Mouse (Mus musculus): ENCODE data around the gene Mast4. TPM values are rescaled to one million over a fixed set of nuclear protein-coding genes. Genes with fewer than 3 reads are reported as not detected.

Mast4 gene
- total RNA-seq (2012; rRNA removed) (2.7 and 3.6 TPM in 2 replicates), polyA plus RNA-seq (2012; ENCODE audit: insufficient read depth in 1 of 2, insufficient read length in 2 of 2, low read depth in 1 of 2, low replicate concordance in 2 of 2, missing spikeins in 1 of 2) (1 to 10 TPM in 1 of 2 experiments, not detected in 1; 7.0 TPM)

GRCm38 (mm10) chr13:103334392-103334686 lies at the start of gene Mast4:
Gene Mast4, minus strand, starts transcription at chr13:103334497.
- DNase-seq (ENCODE audit: low read depth, low spot score) = no peak

GRCm38 (mm10) chr13:103374495-103374894 lies 40.2 kb upstream of the Mast4 start:
- no peaks in the 10 kb centered on the region for H3K36me3 ChIP-seq (ENCODE audit: control insufficient read depth in 1 of 2, insufficient read depth in 2 of 2, low read length in 2 of 2)
- H3K27ac ChIP-seq (ENCODE audit: control insufficient read depth, low read depth, low read length) = no peak overlapping the region
- no peak overlapping the region for H3K4me3 ChIP-seq (ENCODE audit: control insufficient read depth in 1 of 2, insufficient read depth in 1 of 2, low read depth in 2 of 2, low read length in 2 of 2)
- H3K79me2 ChIP-seq (ENCODE audit: control insufficient read depth, insufficient read depth, low read length, poor library complexity) = no peaks in the 10 kb centered on the region
- no peak for DNase-seq (ENCODE audit: low read depth, low spot score)
- H3K27me3 ChIP-seq (ENCODE audit: control insufficient read depth in 1 of 2, insufficient read depth in 2 of 2, low read length in 2 of 2) = no peaks in the 10 kb centered on the region
- H3K9ac ChIP-seq (ENCODE audit: control insufficient read depth, low read depth, low read length, poor library complexity, severe bottlenecking) = no peak overlapping the region
- TF ChIP-seq CHD1 (IDR thresholded peaks at IDR 0.05; ENCODE audit: low read depth, low read length) (no peak), TBP (IDR thresholded peaks at IDR 0.05; ENCODE audit: low read depth, low read length) (no peak), RAD21 (IDR thresholded peaks at IDR 0.05; ENCODE audit: low read depth, low read length) (no peak), ZMIZ1 (IDR thresholded peaks at IDR 0.05; ENCODE audit: low read depth, low read length) (no peak)
- no peaks in the 10 kb centered on the region for H3K9me3 ChIP-seq (replicated peaks; ENCODE audit: insufficient read depth, low read length)
- H3K4me1 ChIP-seq (ENCODE audit: control insufficient read depth in 1 of 2, insufficient read depth in 2 of 2, low read length in 2 of 2) = no peaks in the 10 kb centered on the region

More at GRCm38 (mm10) chr13:103334392-103334686, at the start of gene Mast4:
- no peaks in the 10 kb centered on the region for H3K79me2 ChIP-seq (ENCODE audit: control insufficient read depth, insufficient read depth, low read length, poor library complexity)
- H3K27ac ChIP-seq (ENCODE audit: control insufficient read depth, low read depth, low read length) = no peak within 1 kb of the TSS
- H3K4me3 ChIP-seq (ENCODE audit: control insufficient read depth in 1 of 2, insufficient read depth in 1 of 2, low read depth in 2 of 2, low read length in 2 of 2) = no peak within 1 kb of the TSS
- H3K36me3 ChIP-seq (ENCODE audit: control insufficient read depth in 1 of 2, insufficient read depth in 2 of 2, low read length in 2 of 2) = no peaks in the 10 kb centered on the region
- H3K4me1 ChIP-seq (ENCODE audit: control insufficient read depth in 1 of 2, insufficient read depth in 2 of 2, low read length in 2 of 2) = no peaks in the 10 kb centered on the region
- no peak within 1 kb of the TSS for H3K9ac ChIP-seq (ENCODE audit: control insufficient read depth, low read depth, low read length, poor library complexity, severe bottlenecking)
- H3K9me3 ChIP-seq (replicated peaks; ENCODE audit: insufficient read depth, low read length) = no peaks in the 10 kb centered on the region
- no peak for TF ChIP-seq POLR2AphosphoS5 (IDR thresholded peaks at IDR 0.05; ENCODE audit: borderline replicate concordance, low read depth, low read length)
- TF ChIP-seq BHLHE40 (IDR thresholded peaks at IDR 0.05; ENCODE audit: borderline replicate concordance, low read depth, low read length) = no peak
- no peak for TF ChIP-seq GATA1 (IDR thresholded peaks at IDR 0.05; ENCODE audit: low read depth, low read length)
- TF ChIP-seq MEF2A (IDR thresholded peaks at IDR 0.05; ENCODE audit: extremely low read depth, insufficient replicate concordance, low read depth, low read length, poor library complexity, severe bottlenecking) = no peak
- no peak for TF ChIP-seq ZKSCAN1 (IDR thresholded peaks at IDR 0.05; ENCODE audit: low read depth, low read length)
- TF ChIP-seq ZMIZ1 (IDR thresholded peaks at IDR 0.05; ENCODE audit: low read depth, low read length) = no peak
- TF ChIP-seq SMC3 (IDR thresholded peaks at IDR 0.05; ENCODE audit: low read depth, low read length) = no peak
- TF ChIP-seq MYB (IDR thresholded peaks at IDR 0.05; ENCODE audit: low read depth, low read length) = no peak
- no peak for TF ChIP-seq NELFE (IDR thresholded peaks at IDR 0.05; ENCODE audit: low read depth, low read length)
- no peak for TF ChIP-seq USF1 (IDR thresholded peaks at IDR 0.05; ENCODE audit: low read depth, low read length)
- TF ChIP-seq MAX (IDR thresholded peaks at IDR 0.05; ENCODE audit: low read length) = no peak
- no peak for TF ChIP-seq JUND (IDR thresholded peaks at IDR 0.05; ENCODE audit: low read depth, low read length)
- TF ChIP-seq MAZ (IDR thresholded peaks at IDR 0.05; ENCODE audit: low read depth, low read length) = no peak
- TF ChIP-seq POLR2A (IDR thresholded peaks at IDR 0.05; ENCODE audit: control insufficient read depth in 1 of 2, insufficient read depth in 1 of 2, low read depth in 1 of 2, low read length in 2 of 2, poor library complexity in 1 of 2) = no peak
- H3K27me3 ChIP-seq (ENCODE audit: control insufficient read depth in 1 of 2, insufficient read depth in 2 of 2, low read length in 2 of 2) = no peaks in the 10 kb centered on the region

Data from MEL (cell line).